Mouse (Mus musculus) layer of hippocampus, adult 2 months (tissue): ENCODE measurements around the gene Lrrc8b. TPM values are rescaled to one million over a fixed set of nuclear protein-coding genes. Genes with fewer than 3 reads are reported as not detected.

Experiments used
- DNase-seq, 2 experiments: peaks; one replicate each; pipeline ENCODE4 v3.0.0; 2022; ENCODE audit warnings: low spot score in 2 of 2
- H3K27ac ChIP-seq: fragments of 200-600 bp; 2 replicates; pipeline ENCODE4 v1.8.1; 2022
- H3K4me3 ChIP-seq: fragments of 200-600 bp; 2 replicates; pipeline ENCODE4 v1.8.1; 2022; ENCODE audit warnings: mild to moderate bottlenecking
- CTCF ChIP-seq: fragments of 200-600 bp; conservative IDR thresholded peaks from 2 replicates; pipeline ENCODE4 v1.8.1; 2022; ENCODE audit warnings: antibody characterized with exemption, mild to moderate bottlenecking, moderate library complexity
- total RNA-seq, 2 experiments: library from RNA; stranded (reverse); gene quantifications; 2 replicates each; pipeline ENCODE4 v1.2.3; 2021

Gene Lrrc8b
- total RNA-seq, 2 experiments from 2014 or later, result 61.6 TPM

- DNase-seq, result peak in 1 of 2 experiments; percentile 18
- Histone ChIP-seq H3K27ac (peak overlapping the region; percentile 96), H3K4me3 (peak overlapping the region; percentile 83)
- no peak for TF ChIP-seq CTCF
These were observed 103.1 kb downstream of the Lrrc8b start for GRCm38 (mm10) chr5:105518626-105519095.

DNA sequence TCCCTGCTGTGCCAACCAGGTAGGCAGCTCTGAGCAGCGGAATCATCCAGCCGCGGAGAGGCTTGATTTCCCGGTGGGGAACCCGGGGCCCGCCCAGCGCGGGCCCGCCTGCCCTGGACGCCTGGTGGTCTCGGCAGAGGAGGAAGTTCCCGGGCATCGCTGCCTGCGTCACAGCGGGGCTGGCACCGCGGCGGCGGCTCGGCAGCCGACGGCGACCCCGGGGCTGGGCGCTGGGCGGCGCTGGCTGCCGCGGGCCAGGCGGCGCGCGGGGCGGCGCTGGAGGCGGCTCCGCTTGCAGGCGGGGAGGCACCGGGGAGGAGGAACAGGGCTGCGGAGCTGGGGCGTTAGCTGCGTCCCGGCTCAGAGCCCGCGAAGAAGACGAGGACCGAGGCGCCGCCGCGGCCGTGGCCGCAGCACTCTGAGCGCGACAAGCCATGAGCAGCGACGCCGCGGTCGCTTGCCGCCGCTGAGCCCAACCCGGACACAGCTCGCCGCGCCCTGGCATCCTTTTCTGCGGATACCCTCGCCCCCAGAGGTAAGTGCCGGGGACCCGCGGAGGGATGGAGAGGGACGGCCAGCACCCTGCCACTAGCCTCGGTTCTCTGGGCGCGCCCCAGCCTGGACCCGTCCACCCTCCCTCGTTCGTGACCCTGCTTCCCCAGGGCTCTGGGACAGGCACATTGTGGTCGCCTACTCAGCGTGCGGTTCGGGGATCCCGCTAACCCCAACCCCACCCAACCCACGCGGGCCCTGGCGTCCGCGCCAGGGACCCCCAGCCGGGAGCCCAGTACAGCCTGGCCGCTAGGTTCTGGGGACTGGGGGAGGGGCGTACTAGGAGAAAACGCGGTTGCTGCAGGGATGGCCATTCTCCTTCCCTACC, 103.8 kb downstream of the Lrrc8b start, which contains the start of gene Lrrc8c:
TSS of gene Lrrc8c (plus strand) at position 293 of the 880 bp plus-strand sequence.
- DNase-seq, result peak; percentile 88 to 89
- peak within 1 kb of the TSS; percentile 96 for H3K27ac ChIP-seq
- TF ChIP-seq CTCF, result peak; percentile 55
- peak within 1 kb of the TSS; percentile 83 for H3K4me3 ChIP-seq

GRCm38 (mm10) chr5:105519976-105520300, 104.4 kb downstream of the Lrrc8b start:
- Histone ChIP-seq H3K27ac (peak overlapping the region; percentile 96), H3K4me3 (peak overlapping the region; percentile 83)
- peak in 1 of 2 experiments; percentile 27 for DNase-seq
- TF ChIP-seq CTCF, result no peak

DNA sequence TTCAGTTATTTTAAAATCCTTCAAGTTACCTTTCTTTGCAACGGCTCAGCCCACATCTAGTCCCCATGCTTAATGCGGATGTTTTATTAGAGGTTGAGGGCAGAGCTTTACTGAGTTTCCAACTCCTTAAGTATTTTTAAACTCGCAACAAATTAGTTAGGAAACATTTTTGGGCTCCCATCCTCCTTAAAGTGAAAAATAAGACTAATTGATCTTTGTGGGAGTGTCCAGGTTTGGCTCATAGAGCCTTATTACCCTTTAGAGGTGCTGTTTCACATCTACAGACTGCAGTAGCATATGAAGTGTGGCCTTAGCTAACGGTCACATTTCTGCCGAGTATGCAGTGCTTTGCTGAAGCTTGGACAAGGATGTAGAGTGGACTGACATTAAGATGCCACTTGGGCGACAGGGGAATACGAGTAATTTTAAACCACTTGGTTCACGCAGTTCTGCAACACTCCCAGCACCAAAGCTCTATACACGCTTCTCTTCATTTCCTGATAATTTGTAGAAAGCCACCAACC, 104.9 kb downstream of the Lrrc8b start:
- DNase-seq, result no peak
- H3K27ac ChIP-seq, result no peak overlapping the region; the same call in 1 of the 2 replicates
- peak overlapping the region; percentile 83 for H3K4me3 ChIP-seq
- TF ChIP-seq CTCF, result no peak

- no peak for TF ChIP-seq CTCF
- no peak for DNase-seq
- Histone ChIP-seq H3K27ac (no peak overlapping the region), H3K4me3 (no peak overlapping the region)
These were observed 107.9 kb downstream of the Lrrc8b start for GRCm38 (mm10) chr5:105523452-105523851.

DNA sequence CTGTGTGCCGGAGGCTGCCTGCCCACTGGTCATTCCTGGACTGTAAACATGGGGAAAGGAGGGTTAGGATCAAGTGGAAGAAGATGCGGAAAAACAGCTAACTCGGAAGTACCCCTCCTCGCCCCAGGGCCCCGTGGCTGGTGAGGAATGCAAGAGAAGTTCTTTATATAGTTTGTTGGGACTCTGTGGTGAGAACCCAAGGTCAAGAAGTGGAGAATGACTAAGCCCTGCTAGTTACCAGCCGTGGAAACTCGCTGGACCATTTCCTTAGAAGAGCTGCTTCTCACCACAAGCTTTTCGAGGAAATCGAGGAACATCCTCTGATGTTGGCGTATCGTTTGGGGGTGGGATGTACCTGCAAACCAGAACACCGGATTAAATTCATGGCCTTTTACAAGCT, 109.4 kb downstream of the Lrrc8b start:
- H3K27ac ChIP-seq, result no peak overlapping the region

GRCm38 (mm10) chr5:105526107-105526645, 110.6 kb downstream of the Lrrc8b start:
- DNase-seq, result no peak
- H3K4me3 ChIP-seq, result no peak overlapping the region
- TF ChIP-seq CTCF, result no peak
- H3K27ac ChIP-seq, result no peak overlapping the region

More for the DNA sequence above, 109.4 kb downstream of the Lrrc8b start:
- no peak for DNase-seq
- no peak overlapping the region for H3K4me3 ChIP-seq
- TF ChIP-seq CTCF, result no peak

GRCm38 (mm10) chr5:105526766-105527165, 111.2 kb downstream of the Lrrc8b start:
- TF ChIP-seq CTCF, result no peak
- Histone ChIP-seq H3K4me3 (no peak overlapping the region), H3K27ac (no peak overlapping the region)
- DNase-seq, result no peak

DNA sequence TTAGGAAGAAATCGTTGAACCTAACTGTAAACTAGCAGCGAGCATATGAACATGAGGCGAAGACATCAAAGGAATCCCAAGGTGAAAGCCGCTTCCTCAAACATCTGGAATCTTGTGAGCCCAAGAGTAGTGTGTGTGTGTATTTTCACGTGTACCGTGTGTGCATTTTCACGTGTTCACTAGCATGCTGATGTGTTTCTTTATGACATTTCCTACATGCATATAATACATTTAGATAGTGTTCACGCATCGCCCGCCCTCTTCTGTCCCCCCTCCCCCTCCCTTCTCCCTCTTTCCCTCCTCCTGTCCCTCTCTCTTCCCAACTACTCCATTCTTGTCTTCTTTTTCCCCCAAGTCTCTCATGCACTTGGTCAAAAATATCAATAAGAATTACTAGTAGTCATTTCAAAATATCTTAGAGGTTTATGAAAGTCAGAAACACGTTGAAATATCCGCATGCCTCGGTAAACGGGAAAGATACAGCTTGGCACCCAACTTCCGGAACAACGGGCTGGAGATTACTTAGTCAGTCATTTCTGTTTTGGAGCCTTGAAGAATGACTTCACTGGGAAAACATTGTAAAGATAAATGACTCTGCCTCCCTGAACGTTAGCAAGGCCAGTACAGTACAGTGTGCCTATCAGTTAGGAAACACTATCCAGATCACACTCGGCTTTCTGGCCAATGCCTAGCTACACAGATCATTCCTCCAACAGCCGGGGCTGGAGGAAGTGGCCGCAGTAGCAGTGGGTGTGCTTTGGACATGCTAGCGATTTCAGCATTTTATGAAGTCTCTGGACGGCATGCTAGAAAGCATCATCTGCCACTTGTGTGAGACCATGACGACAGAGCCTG, 112.1 kb downstream of the Lrrc8b start:
- DNase-seq, result no peak
- H3K27ac ChIP-seq, result no peak overlapping the region
- no peak overlapping the region for H3K4me3 ChIP-seq
- no peak for TF ChIP-seq CTCF

DNA sequence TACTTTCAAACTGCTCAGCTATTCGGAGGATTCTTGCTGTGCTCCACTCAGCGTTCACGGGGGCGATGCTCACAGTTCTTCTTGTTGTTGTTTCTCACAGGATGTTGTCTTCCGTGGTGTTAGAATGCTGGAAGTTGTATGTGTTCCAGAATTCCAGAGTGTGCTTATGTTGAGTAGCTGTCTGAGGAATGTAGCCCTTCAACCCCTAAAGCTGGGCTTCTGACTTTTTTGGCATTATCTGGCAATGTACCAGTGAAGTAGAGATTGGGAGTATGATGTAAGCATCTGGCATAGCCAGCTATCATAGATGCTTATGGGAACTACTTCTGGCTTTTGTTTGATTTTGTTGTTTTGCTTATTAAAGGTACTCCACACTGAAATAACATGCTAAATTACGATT, 115.0 kb downstream of the Lrrc8b start:
- Histone ChIP-seq H3K4me3 (no peak overlapping the region), H3K27ac (no peak overlapping the region)
- DNase-seq, result no peak
- no peak for TF ChIP-seq CTCF

DNA sequence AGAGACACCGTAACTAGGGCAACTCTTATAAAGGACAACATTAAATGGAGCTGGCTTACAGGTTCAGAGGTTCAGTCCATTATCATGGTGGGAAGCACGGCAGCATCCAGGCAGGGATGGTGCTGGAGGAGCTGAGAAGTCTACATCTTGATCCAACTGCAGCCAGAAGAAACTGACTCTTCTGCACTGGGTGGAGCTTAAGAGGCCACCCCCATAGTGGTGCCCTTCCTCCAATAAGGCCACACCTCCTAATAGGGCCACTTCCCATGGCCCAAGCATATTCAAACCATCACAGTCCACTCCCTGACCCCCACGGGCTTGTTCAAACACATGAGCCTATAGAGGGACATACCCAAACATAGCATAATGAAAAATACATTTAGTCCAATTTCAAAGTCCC, 119.6 kb downstream of the Lrrc8b start:
- TF ChIP-seq CTCF, result no peak
- no peak overlapping the region for H3K4me3 ChIP-seq
- no peak overlapping the region for H3K27ac ChIP-seq
- DNase-seq, result no peak

GRCm38 (mm10) chr5:105536172-105536571, 120.6 kb downstream of the Lrrc8b start:
- H3K4me3 ChIP-seq, result no peak overlapping the region

More at GRCm38 (mm10) chr5:105536172-105536571, 120.6 kb downstream of the Lrrc8b start:
- TF ChIP-seq CTCF, result no peak
- no peak for DNase-seq
- H3K27ac ChIP-seq, result no peak overlapping the region
